Mouse (Mus musculus) megakaryocyte, embryonic 14.5 days (primary cell): ENCODE data around the gene Lmbr1. TPM values are rescaled to one million over a fixed set of nuclear protein-coding genes. Genes with fewer than 3 reads are reported as not detected.

Experiments used
- H3K27me3 ChIP-seq: replicated peaks from 2 replicates; pipeline ENCODE3; 2012; ENCODE audit warnings: inconsistent platforms
- H3K36me3 ChIP-seq: replicated peaks from 2 replicates; pipeline ENCODE3; 2012; ENCODE audit warnings: low read length, inconsistent platforms, mixed read lengths
- H3K4me1 ChIP-seq: 2 replicates; pipeline ENCODE4 v1.6.1; 2012; ENCODE audit warnings: inconsistent platforms
- H3K4me3 ChIP-seq: replicated peaks from 2 replicates; pipeline ENCODE3; 2012; ENCODE audit warnings: moderate library complexity, mild to moderate bottlenecking, inconsistent platforms
- H3K9me3 ChIP-seq: 2 replicates; pipeline ENCODE4 v1.6.1; 2012; ENCODE audit warnings: inconsistent platforms
- FLI1 ChIP-seq: IDR thresholded peaks from 2 replicates; pipeline ENCODE4 v1.6.1; 2012; ENCODE audit warnings: low read length, inconsistent platforms, mixed read lengths
- GATA1 ChIP-seq: IDR thresholded peaks from 3 replicates; pipeline ENCODE4 v1.6.1; 2012; ENCODE audit warnings: mixed read lengths, low read length, inconsistent platforms, borderline replicate concordance
- polyA plus RNA-seq: library from polyadenylated mRNA; stranded (reverse); fragments of >175 nt; gene quantifications from 2 replicates; pipeline ENCODE4 v1.2.3, GENCODE M21; 2012; ENCODE audit warnings: low replicate concordance; ENCODE audit not compliant: insufficient read depth

The Lmbr1 gene
- polyA plus RNA-seq, 1 experiment: 0.41 TPM

DNA sequence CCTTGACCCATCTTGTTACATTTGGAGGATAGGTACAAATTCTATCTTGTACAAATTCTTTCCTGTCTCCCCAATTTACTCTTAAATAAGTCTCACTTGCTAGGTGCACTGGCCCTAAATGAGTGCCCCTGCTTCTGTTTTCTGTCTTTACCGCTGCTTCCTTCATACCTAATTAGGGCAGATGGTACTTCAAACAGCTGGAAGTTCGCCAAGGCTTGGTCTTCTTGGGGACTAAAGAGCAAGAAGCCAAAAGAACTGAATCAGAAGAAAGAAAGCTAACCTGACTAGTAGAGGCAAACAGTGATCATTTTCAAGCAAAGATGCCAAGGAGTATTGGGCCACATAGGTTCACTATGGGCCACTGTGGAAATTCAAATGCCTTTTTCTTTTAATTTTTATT, 104.8 kb downstream of the Lmbr1 start:
- no peaks in the 10 kb centered on the region for H3K4me1 ChIP-seq
- H3K27me3 ChIP-seq: peaks cover 2% of the 10 kb centered on the region
- TF ChIP-seq GATA1 (no peak), FLI1 (no peak)
- no peaks in the 10 kb centered on the region for H3K36me3 ChIP-seq
- H3K9me3 ChIP-seq: no peaks in the 10 kb centered on the region
- no peak overlapping the region for H3K4me3 ChIP-seq

DNA sequence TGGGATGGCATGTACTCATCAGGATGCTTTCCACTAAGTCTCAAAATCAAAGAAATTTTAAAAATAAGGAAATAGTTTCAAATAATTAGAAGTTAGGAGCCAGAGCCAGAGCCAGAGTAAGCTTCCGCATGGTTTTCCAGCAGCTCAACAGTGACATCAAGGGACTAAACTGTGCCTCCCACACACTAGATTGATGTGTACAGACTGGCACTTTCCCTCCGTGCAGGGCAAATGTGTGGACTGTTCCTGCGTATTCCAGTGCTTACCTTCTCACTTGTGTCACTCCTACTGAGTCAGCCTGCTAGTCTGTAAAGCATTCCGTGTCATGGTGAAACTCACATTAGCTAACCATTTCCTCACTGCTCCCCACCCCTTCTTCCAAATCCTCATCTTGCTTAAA, 107.3 kb downstream of the Lmbr1 start:
- Histone ChIP-seq H3K9me3 (no peaks in the 10 kb centered on the region), H3K4me1 (no peaks in the 10 kb centered on the region), H3K4me3 (no peak overlapping the region), H3K27me3 (peaks cover 2% of the 10 kb centered on the region), H3K36me3 (no peaks in the 10 kb centered on the region)
- TF ChIP-seq FLI1 (no peak), GATA1 (no peak)

DNA sequence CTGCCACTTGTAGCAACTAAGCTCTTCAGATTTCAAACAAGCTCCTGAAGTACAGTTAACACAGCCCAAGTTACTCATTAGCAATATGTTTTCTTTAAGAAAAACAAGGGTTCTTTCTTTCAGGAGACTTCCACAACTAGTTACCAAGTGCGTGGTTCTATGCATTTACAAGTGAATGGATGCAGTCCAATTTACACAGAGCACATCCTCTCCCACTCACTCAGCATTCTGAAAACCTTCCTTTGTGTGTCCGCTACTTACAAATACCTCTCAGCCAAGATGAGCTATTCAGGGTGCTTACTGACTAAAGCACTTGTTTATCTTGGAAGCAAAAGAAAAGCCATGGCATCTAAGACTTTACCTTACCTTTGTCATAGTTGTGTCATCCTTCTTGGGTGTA, 124.3 kb downstream of the Lmbr1 start:
- TF ChIP-seq GATA1 (no peak), FLI1 (no peak)
- H3K27me3 ChIP-seq: no peaks in the 10 kb centered on the region
- H3K4me3 ChIP-seq: no peak overlapping the region
- no peaks in the 10 kb centered on the region for H3K36me3 ChIP-seq
- H3K4me1 ChIP-seq: no peaks in the 10 kb centered on the region
- no peaks in the 10 kb centered on the region for H3K9me3 ChIP-seq

DNA sequence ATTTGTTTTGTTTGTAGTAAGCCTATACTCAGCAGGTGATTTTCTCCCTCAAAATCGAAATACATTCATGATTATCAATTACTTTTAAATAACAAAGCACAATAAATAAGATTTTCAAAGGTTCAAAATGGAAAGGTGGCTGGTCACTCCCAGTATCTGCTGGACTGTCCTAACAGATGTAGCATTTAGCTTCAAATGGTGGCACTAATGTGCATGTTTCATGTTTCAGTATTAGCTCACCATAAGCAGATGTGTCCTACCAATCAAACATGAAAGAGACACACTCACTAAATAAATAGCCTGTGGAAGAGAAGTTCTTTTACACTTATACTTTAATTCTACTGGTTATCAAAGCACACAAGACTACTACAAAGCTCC, 126.7 kb downstream of the Lmbr1 start:
- H3K27me3 ChIP-seq: no peaks in the 10 kb centered on the region
- H3K4me3 ChIP-seq: no peak overlapping the region
- no peaks in the 10 kb centered on the region for H3K9me3 ChIP-seq
- H3K4me1 ChIP-seq: no peaks in the 10 kb centered on the region
- TF ChIP-seq FLI1: no peak
- no peak for TF ChIP-seq GATA1
- no peaks in the 10 kb centered on the region for H3K36me3 ChIP-seq

DNA sequence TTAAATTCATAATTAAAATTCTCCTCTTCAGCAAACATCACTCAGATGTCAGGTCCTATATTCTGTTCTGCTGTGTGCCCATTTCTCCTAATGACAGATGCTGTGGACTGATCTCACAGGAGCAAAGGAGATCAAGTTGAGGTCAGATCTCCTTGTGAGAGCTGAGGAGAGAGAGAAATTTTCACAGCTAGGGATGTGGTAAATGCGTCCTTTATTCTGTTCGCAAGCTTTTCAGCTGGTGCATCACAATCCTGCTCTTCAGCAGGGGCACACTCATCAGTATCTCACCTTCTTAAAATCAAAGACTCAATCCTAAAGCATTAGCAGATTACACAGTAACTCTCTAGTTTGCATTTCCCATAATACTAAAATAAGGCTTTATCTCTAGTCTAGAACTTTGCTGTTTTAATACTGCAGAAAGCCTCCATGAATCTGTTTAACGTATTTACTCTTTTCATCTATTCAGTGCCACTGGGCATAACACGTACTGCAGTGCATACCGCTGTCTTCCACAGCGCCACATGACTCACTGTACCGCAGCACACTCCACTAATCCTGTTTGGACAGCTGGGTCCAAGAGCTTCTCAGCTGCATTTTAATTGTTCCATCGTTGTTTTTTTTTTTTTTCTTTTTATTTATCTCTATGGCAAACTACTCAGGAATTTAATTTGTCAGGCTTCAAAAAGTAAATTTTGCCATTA, 127.2 kb downstream of the Lmbr1 start:
- Histone ChIP-seq H3K27me3 (no peaks in the 10 kb centered on the region), H3K4me3 (no peak overlapping the region), H3K4me1 (no peaks in the 10 kb centered on the region), H3K9me3 (no peaks in the 10 kb centered on the region), H3K36me3 (no peaks in the 10 kb centered on the region)
- TF ChIP-seq FLI1 (no peak), GATA1 (no peak)

DNA sequence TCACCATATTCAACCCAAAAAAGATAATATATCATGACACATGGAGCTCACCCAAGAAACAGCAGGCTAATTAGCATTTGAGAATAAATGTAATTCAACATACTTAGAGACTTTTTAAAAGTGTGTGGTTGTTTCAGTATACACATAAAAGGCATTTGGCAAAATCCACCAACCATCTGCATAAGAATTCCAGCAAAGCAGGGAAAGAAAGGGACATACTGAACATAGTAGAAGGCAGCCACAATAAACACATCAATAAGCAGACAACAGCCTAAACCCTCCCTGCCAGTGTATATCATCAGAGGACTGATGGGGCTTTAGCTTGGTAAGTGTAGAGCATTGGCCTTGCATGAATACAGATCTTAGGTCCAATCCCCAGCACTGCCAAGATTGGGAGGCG, 133.4 kb downstream of the Lmbr1 start:
- TF ChIP-seq FLI1 (no peak), GATA1 (no peak)
- H3K36me3 ChIP-seq: no peaks in the 10 kb centered on the region
- no peaks in the 10 kb centered on the region for H3K27me3 ChIP-seq
- H3K9me3 ChIP-seq: no peaks in the 10 kb centered on the region
- no peaks in the 10 kb centered on the region for H3K4me1 ChIP-seq
- no peak overlapping the region for H3K4me3 ChIP-seq

DNA sequence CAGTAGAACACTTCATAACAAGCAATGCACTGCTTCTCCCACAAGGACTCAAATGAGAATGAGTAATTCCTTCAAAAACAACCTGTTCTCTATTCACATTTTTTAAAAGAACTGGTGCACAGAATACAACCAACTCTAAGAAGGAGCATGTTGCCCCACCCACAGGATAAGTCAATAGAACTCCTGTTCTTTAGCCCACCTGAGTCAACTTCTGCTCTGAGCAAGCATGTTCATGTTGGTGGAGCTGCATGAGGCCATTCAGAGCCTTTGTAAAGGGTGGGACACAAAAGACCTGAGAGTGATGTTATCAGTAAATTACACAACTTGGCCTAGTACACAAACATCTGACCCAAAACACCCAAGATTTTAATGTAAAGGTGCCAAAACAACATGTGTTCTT, 139.8 kb downstream of the Lmbr1 start:
- TF ChIP-seq FLI1 (no peak), GATA1 (no peak)

GRCm38 (mm10) chr5:29230481-29230880, 147.7 kb downstream of the Lmbr1 start:
- Histone ChIP-seq H3K4me1 (no peaks in the 10 kb centered on the region), H3K9me3 (no peaks in the 10 kb centered on the region), H3K4me3 (no peak overlapping the region), H3K27me3 (no peaks in the 10 kb centered on the region), H3K36me3 (no peaks in the 10 kb centered on the region)
- TF ChIP-seq GATA1 (no peak), FLI1 (no peak)

More for the DNA sequence above, 139.8 kb downstream of the Lmbr1 start:
- H3K4me3 ChIP-seq: no peak overlapping the region
- H3K27me3 ChIP-seq: no peaks in the 10 kb centered on the region
- no peaks in the 10 kb centered on the region for H3K4me1 ChIP-seq
- H3K9me3 ChIP-seq: no peaks in the 10 kb centered on the region
- H3K36me3 ChIP-seq: no peaks in the 10 kb centered on the region

DNA sequence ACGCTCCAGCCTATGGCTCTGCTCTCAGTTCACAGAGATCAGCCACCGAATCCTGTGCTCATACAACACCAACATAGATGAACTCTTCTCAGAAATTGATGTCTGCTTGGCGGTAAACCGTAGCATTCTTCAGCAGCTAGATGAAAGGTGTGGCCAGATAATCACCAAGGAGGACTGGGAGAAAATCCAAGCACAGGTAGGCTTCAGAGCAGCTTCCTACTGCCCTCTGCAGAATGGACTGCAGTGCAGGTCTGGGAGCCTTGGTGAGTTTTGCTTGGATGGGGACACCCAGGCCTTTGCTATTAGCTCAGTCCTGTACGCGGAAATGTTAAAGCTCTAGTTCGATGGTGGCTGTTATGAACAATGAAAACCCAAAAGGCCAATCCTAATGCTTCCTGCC, 154.1 kb downstream of the Lmbr1 start:
- TF ChIP-seq FLI1: no peak
- Histone ChIP-seq H3K36me3 (no peaks in the 10 kb centered on the region), H3K4me3 (no peak overlapping the region), H3K9me3 (no peaks in the 10 kb centered on the region), H3K4me1 (no peaks in the 10 kb centered on the region), H3K27me3 (peaks cover 2% of the 10 kb centered on the region)

DNA sequence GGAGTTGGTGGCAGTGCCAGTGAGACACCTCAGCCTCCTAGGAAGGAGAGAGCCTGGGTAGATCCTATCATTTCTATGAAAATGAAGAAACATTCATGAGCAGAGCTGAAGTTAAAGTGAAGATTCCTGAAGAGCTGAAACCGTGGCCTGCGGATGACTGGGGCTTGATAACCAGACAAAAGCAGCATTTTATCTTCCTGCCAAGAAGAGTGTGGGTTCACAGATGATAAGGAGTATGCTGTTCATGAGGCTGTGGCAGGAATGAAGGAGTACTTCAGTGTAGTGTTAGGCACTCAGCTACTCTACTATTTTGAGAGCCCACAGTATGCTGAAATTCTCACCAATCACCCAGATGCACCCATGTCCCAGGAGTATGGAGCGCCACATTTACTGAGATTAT, 160.2 kb downstream of the Lmbr1 start:
- H3K4me1 ChIP-seq: no peaks in the 10 kb centered on the region
- no peak for TF ChIP-seq FLI1
- TF ChIP-seq GATA1: no peak
- H3K27me3 ChIP-seq: peaks cover 2% of the 10 kb centered on the region
- H3K36me3 ChIP-seq: no peaks in the 10 kb centered on the region
- H3K9me3 ChIP-seq: no peaks in the 10 kb centered on the region
- H3K4me3 ChIP-seq: no peak overlapping the region
